Mouse (Mus musculus) layer of hippocampus, adult 18-20 months (tissue): ENCODE measurements at regions not wholly inside any gene's neighbourhood (a gene's known extent, or its start where the extent isn't known, plus 50 kb on each side); places are given as distances from the start of the nearest gene placed in this dataset.

Experiments
- DNase-seq, 2 experiments: peaks; one replicate each; pipeline ENCODE4 v3.0.0; 2022; ENCODE audit warnings: low spot score in 2 of 2

- no peak for DNase-seq
Measured at GRCm38 (mm10) chr10:102705848-102706247, 193.8 kb downstream of the Rassf9 start.

DNA sequence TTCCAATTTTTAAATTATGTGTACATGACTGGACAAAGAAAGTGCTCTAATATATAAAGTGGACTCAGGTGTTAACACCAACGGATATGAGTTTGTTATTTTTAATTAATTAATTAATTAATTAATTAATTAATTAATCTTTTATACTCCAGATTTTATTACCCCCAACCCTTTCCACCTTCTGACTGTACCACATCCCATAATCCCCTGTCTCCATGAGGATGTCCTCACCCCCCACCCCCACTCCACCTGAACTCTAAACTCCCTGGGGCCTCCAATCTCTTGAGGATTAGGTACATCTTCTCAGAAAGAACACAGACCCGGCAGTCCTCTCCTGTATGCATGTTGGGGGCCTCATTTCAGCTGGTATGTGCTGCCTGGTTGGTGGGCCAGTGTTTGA is 182.8 kb downstream of the Rassf9 start:
- no peak for DNase-seq

DNA sequence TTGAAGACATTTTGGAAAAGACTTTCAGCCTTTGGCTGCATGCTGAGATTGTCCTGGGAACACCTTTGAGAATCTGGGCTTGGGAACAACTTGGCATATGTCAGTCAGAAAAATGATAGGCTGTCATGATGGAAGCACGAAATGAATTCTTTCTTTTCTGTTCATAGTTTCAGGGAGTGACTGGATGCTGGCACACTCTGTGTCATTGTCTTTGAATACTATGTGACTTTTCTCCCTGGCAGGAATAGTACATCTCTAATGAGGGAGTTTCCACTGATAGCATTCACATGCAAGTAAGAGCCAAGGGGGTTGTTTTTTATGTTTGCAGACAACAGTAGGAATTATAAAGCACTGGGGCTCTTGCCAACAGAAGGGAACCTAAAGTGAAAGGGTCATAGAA is 177.9 kb downstream of the Rassf9 start:
- DNase-seq = no peak

GRCm38 (mm10) chr10:102686667-102687397 is 174.8 kb downstream of the Rassf9 start:
- peak in 1 of 2 experiments; percentile 8 for DNase-seq

DNA sequence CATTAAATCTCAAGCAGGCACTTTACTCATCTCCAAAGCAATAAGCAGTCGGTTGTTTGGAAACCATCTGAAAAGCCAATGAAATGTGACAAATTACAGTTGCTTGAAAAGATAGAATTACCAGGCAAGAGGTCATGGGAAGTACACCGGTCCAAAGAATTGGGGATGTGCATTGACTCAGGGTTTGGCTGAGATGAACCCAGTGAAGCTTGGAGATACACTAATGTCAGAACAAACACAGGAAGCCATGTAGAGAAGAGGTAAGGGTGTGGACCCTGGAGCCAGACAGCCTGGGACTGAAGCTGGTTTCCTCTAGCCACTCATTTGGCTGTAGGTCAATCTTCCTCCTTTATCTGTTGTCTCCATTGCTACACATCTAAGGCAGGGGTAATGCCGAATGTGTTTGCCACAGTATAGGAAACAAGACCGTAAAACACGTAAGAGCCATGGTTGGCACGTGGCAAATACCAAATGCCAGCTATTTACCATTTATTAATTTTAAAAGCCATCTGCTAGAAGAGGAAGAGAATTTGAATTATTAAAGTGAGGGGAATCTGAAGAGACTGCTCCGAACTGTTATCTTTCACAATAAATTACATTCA is 173.9 kb downstream of the Rassf9 start:
- DNase-seq = no peak

DNA sequence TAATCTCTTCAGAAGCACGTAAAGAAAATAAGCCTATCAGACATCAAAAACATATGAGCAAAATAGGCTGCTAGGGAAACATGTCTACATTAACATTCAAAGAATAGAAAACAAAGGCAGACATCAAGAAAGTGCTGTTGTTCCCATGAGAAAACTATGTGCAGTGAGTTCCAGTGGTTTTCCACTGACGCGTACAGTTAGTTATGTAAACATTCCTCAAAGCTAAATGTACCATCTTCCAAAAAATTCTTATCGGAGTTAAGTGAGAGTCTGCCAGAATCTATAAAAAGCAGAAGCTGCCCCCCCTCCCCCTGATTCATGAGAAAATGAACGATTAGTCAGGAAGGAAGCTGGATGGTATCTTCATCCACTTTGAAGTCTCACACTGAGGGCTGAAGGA is 155.3 kb downstream of the Rassf9 start:
- DNase-seq = no peak

DNA sequence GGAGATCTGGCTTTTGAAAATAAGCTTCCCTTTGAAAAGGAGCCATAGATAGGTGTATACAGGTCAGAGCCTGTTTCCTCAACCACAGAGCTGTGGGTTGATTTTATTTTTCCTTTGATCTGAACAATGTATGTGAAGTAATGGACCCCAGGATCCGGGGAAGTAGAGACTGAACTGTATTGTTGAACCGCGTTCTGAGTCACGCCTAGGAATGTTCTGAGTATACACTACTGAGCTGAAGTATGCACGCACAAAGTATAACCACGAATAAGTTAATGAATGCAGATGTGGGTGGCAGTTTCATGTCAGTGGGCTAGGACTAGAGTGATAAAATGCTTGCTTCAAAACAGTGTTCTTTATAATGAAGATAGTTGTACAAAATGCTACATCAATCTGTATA is 147.7 kb downstream of the Rassf9 start:
- no peak for DNase-seq

- no peak for DNase-seq
Measured at GRCm38 (mm10) chr10:102636507-102636906, 124.5 kb downstream of the Rassf9 start.

DNA sequence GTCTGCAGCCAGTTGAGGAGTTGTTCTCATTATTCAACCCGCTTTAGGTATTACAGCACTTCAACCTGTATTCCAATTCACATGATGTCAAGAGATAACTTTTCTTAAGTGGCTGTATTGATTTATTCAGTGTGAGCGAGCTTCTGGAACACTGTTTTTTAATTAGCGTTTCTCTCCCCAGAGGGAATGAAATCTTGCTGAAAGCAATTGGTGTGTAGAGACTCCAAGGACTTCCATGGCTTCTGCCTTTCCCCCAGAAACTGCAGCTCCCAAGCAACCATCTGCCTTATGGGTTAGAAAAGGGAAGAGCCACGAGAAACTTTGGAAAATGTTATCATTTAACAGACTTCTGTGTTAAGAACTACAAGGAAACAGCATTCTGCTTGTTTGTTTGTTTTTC is 121.4 kb downstream of the Rassf9 start:
- DNase-seq = no peak

DNA sequence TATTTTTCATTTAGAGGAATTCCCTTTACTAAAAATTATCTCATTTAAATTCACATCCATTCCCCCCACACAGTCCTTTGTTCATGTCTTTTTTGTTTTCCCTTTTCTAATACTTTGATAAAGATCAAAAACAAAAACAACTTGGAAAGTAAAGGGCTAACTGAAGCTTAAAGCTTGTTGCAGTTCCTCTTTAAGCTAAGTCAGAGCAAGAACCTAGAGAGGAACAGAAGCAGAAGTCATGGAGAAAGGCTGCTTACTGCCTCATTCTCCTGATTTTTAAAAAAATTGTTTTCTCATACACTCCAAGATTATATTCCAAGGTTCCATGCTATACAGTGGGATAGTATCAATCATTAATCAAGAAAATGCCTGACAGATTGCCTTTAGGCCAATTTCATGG is 116.6 kb downstream of the Rassf9 start:
- no peak for DNase-seq

- DNase-seq = no peak
Measured at GRCm38 (mm10) chr10:102623895-102624294, 111.9 kb downstream of the Rassf9 start.

DNA sequence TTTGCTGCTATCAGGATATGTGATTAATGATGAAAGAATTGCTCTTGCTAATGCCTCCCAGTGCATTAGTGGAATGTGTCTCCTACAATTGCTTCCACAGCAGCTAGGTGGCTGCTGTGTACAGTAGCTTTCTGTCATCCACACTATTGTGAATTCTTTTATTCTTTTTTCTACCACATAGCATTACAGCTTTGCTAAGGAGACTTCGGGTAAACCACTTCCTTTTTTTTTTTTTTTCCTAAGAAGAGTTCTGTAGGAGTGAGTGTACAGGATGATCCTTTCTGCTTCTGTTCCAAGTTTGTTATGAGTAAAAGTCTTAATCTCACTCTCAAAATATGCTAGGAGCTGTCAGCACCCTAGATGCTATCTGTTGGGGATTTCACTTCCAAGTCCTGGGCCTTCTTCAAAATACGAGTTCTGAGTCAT is 110.6 kb downstream of the Rassf9 start:
- no peak for DNase-seq

DNA sequence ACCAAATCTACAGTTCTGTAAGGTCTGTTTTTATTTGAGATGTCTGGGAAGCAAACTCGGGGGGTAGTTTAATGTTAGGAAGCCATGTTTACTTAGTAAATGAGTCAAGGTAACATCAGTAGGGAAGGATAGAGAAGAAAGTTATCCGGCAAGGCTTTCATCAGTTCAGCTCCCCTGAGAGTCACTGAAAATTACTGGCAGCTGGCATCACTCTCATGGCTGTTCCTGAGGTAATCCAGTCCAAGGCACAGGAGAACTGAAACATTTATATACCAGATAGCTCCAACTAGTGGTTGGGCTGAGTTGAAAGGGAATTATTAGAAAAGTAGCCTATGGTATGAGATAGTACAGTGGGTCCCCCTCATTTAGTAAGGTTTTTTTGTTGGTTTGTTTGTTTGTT is 106.7 kb downstream of the Rassf9 start:
- no peak for DNase-seq

DNA sequence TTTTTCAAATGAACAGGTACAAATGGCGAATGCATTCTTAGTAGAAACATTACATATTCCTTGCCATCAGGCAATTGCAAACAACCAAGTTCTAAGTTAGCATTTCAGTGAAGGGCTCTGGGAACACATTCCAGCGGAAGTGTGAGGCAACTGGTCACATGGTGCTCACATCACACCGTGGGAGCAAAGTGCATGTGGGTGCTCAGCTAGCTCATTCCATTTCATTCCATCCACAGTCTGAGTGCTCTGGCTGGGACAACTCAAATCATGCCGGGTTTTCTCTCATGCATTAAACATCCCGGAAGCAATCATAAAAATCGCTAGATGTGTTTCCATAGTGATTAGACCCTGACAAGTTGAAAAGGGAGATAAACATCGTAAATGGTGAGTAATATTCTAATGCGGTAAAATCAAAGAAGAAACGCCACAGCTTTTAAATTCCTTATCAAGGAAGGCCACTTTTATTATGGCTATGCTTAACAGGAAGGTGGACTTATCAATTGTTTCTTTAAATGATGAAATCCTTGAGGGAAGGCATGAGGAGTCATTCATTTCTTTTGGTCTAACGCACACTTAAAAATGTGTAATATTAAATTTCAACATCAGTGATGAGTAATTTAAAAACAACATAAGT is 104.1 kb downstream of the Rassf9 start:
- no peak for DNase-seq
